Mouse (Mus musculus) midbrain, postnatal 0 days (tissue): ENCODE measurements at regions not wholly inside any gene's neighbourhood (a gene's known extent, or its start where the extent isn't known, plus 50 kb on each side); places are given as distances from the start of the nearest gene placed in this dataset.

Source experiments
- ATAC-seq: fragments of 200-750 bp; cut with Nextera tagmentation; 2 replicates; pipeline ENCODE4 v1.8.0; 2017; ENCODE audit warnings: moderate number of reproducible peaks, mild to moderate bottlenecking, moderate TSS enrichment, moderate library complexity; ENCODE audit not compliant: low FRiP score
- DNase-seq: peaks from one replicate; pipeline ENCODE4 v3.0.0-alpha.2; 2015; ENCODE audit warnings: low spot score
- H3K27ac ChIP-seq: fragments of 300-500 bp; sonication (generic); 2 replicates; pipeline ENCODE4 v1.5.1; 2014; ENCODE audit warnings: low read depth, mild to moderate bottlenecking, low read length, mixed read lengths
- H3K27me3 ChIP-seq: fragments of 300-500 bp; sonication (generic); 2 replicates; pipeline ENCODE4 v1.6.1; 2014; ENCODE audit warnings: low read length, control low read depth, mixed read lengths; ENCODE audit not compliant: insufficient read depth
- H3K36me3 ChIP-seq: fragments of 300-500 bp; sonication (generic); 2 replicates; pipeline ENCODE4 v1.6.1; 2014; ENCODE audit warnings: low read length, control low read depth, mixed read lengths; ENCODE audit not compliant: insufficient read depth
- H3K4me1 ChIP-seq: fragments of 300-500 bp; sonication (generic); 2 replicates; pipeline ENCODE4 v1.6.1; 2014; ENCODE audit warnings: mild to moderate bottlenecking, control low read depth, antibody characterized with exemption, low read length, mixed read lengths; ENCODE audit not compliant: insufficient read depth
- H3K4me2 ChIP-seq: fragments of 300-500 bp; sonication (generic); 2 replicates; pipeline ENCODE4 v1.6.1; 2014; ENCODE audit warnings: low read depth, mild to moderate bottlenecking, low read length, mixed read lengths; ENCODE audit not compliant: poor library complexity, severe bottlenecking
- H3K4me3 ChIP-seq: fragments of 300-500 bp; sonication (generic); 2 replicates; pipeline ENCODE4 v1.5.1; 2014; ENCODE audit warnings: low read depth, mild to moderate bottlenecking, low read length, moderate library complexity
- H3K9ac ChIP-seq: fragments of 300-500 bp; sonication (generic); replicated peaks from 2 replicates; pipeline ENCODE4 v1.6.1; 2014; ENCODE audit warnings: mild to moderate bottlenecking, low read length, moderate library complexity, mixed read lengths; ENCODE audit not compliant: poor library complexity, severe bottlenecking
- H3K9me3 ChIP-seq: fragments of 300-500 bp; sonication (generic); 2 replicates; pipeline ENCODE4 v1.6.1; 2016; ENCODE audit warnings: low read length, control low read depth
- CTCF ChIP-seq: IDR thresholded peaks from 2 replicates; pipeline ENCODE4 v1.5.1; 2016; ENCODE audit warnings: antibody characterized with exemption, mild to moderate bottlenecking
- WGBS: fragments of 180-500 bp; shearing (Covaris S2); extraction: QIAGEN DNeasy Blood & Tissue Kit; methylation state at CpG from one replicate; pipeline ENCODE4 v1.1.7; 2014; 5-methylcytosine and 5-hydroxymethylcytosine counted together

DNA sequence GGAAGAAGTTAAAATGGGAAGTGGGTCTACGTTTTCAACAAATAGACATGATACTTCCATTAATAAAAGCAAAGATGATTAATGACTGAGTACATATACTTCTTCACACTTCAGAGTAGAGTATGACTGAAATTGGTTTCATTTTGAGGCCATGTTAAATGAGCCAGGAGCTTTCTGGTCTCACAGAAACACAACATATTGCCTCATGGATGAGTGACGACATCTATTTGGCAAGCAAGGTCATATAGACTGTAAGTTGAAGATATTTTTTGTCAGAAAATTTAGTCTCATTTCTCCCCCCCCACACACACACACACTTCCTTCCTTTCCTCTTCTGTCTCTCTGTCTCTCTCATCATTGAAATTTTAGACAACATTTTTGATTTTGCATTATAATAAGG, 354.0 kb downstream of the Atp6ap1l start:
- Histone ChIP-seq H3K4me2 (no peak overlapping the region), H3K27ac (no peak overlapping the region), H3K27me3 (no peaks in the 10 kb centered on the region), H3K9me3 (no peaks in the 10 kb centered on the region), H3K4me1 (no peaks in the 10 kb centered on the region), H3K4me3 (no peak overlapping the region), H3K9ac (no peak overlapping the region), H3K36me3 (no peaks in the 10 kb centered on the region)
- WGBS: 89% methylated on average over 2 of the region's 2 CpGs
- no peak for TF ChIP-seq CTCF
- DNase-seq (no peak), ATAC-seq (no peak)

DNA sequence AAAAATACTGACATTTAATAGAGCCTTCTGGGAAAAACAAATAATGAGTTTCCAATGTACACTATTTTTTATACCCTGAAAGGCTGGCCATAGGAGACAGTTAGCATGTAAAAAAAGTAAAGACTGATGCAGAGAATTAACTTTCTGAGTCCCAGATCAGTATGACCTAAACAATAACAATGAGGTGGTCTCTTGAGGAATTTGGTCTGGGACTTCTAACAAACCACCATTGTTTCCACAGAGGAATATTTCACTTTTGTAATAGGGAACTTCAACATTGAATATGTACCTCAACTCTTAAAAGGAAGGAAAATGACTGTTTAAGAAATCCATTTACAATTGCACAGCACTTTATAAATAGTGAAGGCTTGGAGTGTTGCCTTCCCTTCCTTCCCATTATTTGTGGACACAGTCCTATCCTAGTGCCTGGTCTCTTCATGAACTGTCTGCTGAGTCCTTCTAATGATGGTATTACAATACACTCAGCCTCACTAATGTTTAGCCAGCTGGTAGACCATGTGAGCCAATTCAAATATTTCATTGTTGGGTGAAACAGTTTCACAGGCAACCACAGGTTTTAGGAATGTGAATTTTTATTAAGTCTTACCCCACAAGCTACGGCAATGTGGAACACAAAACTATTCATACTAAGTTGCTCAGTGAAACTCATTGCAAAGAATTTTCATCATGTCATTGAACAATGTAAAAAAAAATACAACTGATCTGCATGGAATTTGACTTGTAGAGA, 358.7 kb downstream of the Atp6ap1l start:
- no peak overlapping the region for H3K4me3 ChIP-seq
- H3K4me1 ChIP-seq: no peaks in the 10 kb centered on the region
- H3K27ac ChIP-seq: no peak overlapping the region
- DNase-seq (no peak), ATAC-seq (no peak)
- 63% methylated on average over 1 of the region's 1 CpGs for WGBS
- H3K36me3 ChIP-seq: no peaks in the 10 kb centered on the region
- no peak overlapping the region for H3K9ac ChIP-seq
- H3K9me3 ChIP-seq: no peaks in the 10 kb centered on the region
- TF ChIP-seq CTCF: no peak
- no peak overlapping the region for H3K4me2 ChIP-seq
- H3K27me3 ChIP-seq: no peaks in the 10 kb centered on the region

DNA sequence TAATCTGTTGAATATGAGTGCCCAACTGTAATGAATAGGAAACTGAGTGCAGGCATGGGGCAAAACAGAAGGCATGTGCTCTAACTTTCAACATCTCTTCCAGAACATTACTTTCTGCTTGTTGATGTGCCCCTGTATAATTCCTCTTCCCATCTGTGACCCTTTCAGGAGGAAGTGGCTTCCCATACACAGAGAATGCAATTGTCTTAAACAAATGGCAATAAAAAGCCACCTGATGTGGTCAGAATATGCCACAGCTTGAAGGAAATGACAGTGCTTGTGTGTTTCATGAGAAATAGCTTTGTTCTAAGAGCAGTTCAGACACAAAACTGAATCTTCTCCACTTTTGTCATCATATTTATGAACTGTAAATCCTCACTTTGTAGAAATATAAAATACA, 359.3 kb downstream of the Atp6ap1l start:
- ATAC-seq (no peak), DNase-seq (no peak)
- no peaks in the 10 kb centered on the region for H3K9me3 ChIP-seq
- no peaks in the 10 kb centered on the region for H3K36me3 ChIP-seq
- H3K4me1 ChIP-seq: no peaks in the 10 kb centered on the region
- H3K27ac ChIP-seq: no peak overlapping the region
- TF ChIP-seq CTCF: no peak
- no peak overlapping the region for H3K4me3 ChIP-seq
- H3K4me2 ChIP-seq: no peak overlapping the region
- no peak overlapping the region for H3K9ac ChIP-seq
- no peaks in the 10 kb centered on the region for H3K27me3 ChIP-seq

DNA sequence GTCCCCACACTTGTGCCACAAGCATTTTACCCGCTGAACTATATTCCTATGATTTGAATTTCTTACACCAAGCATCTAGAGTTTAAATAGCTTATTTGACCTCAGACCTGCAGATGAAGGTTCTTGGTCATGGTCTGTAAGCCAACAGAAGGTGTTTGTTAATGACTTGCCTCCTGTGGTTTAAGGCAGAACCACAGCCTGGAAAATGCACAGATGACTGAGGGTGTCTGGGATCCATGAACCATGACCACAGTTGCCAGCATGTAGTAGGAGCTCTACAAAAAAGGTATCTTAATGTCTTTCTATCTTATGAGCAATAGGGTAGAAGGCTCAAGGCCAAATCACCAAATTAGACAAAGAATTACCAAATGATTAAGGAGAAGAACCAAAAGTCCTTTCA, 367.6 kb downstream of the Atp6ap1l start:
- no peak overlapping the region for H3K9ac ChIP-seq
- no peaks in the 10 kb centered on the region for H3K4me1 ChIP-seq
- no peaks in the 10 kb centered on the region for H3K36me3 ChIP-seq
- no peak overlapping the region for H3K27ac ChIP-seq
- WGBS: 100% methylated on average over 1 of the region's 1 CpGs
- no peak overlapping the region for H3K4me2 ChIP-seq
- no peak overlapping the region for H3K4me3 ChIP-seq
- no peaks in the 10 kb centered on the region for H3K27me3 ChIP-seq
- no peak for TF ChIP-seq CTCF
- peaks cover 4% of the 10 kb centered on the region; the same call in 1 of the 2 replicates for H3K9me3 ChIP-seq
- ATAC-seq: no peak
- DNase-seq: no peak

DNA sequence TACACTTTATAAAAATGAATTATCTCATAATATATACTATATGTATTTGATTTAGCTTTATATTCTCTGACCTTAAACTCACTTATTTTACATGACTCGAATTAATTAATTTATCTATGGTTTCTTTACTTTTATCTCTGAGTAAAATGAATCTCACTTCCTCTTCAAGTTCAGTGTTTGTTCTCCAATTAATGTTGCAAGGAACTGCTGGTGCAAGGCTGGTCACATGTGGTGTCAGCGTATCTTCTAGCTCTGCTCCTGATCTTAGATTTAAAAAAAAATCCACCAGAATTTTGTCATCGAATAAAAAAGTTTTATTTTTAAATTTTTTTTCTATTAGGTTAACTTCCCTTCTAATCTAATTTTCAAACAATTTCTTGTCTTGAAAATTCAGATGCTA, 378.2 kb downstream of the Atp6ap1l start:
- Histone ChIP-seq H3K4me1 (no peaks in the 10 kb centered on the region; the same call in 1 of the 2 replicates), H3K36me3 (no peaks in the 10 kb centered on the region), H3K27ac (no peak overlapping the region), H3K4me2 (no peak overlapping the region), H3K27me3 (no peaks in the 10 kb centered on the region), H3K4me3 (no peak overlapping the region), H3K9ac (no peak overlapping the region), H3K9me3 (no peaks in the 10 kb centered on the region)
- no peak for TF ChIP-seq CTCF
- no peak for ATAC-seq
- 90% methylated on average over 3 of the region's 3 CpGs for WGBS
- no peak for DNase-seq

DNA sequence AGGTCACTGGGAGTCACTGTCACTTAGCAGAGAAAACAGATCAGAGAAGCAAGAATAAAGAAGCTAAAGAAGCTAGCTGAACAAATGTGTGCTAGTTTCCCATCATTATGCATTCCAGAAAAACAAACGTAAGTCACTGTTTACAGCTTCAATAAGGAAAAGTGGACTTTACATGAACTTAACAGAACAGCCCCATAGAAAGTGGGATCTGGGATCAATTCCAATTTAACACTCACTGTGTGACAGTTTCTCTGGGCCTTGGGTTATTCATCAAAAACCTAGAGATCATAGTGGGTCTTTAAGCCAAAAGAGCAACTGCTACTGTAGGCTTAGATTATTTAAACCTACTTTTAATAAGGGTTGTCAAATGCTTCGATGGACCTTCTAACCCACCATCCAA, 379.4 kb downstream of the Atp6ap1l start:
- 66% methylated on average over 2 of the region's 2 CpGs for WGBS

More for the DNA sequence above, 379.4 kb downstream of the Atp6ap1l start:
- Histone ChIP-seq H3K4me1 (no peaks in the 10 kb centered on the region; the same call in 1 of the 2 replicates), H3K9me3 (no peaks in the 10 kb centered on the region), H3K36me3 (no peaks in the 10 kb centered on the region), H3K4me2 (no peak overlapping the region), H3K9ac (no peak overlapping the region), H3K27me3 (no peaks in the 10 kb centered on the region), H3K4me3 (no peak overlapping the region), H3K27ac (no peak overlapping the region)
- DNase-seq: peak; percentile 52
- TF ChIP-seq CTCF: no peak
- ATAC-seq: no peak
